Mouse (Mus musculus) kidney, adult 2 months (tissue): ENCODE measurements around the gene Rad9a.

Source experiments
- CTCF ChIP-seq: fragments of 200-500 bp; conservative IDR thresholded peaks from 2 replicates; pipeline ENCODE4 v1.5.1; 2011; ENCODE audit warnings: low read depth, mild to moderate bottlenecking, control low read depth, low read length, moderate library complexity, mixed read lengths; ENCODE audit not compliant: insufficient read depth, insufficient read length
- POLR2A ChIP-seq: fragments of 200-500 bp; IDR thresholded peaks from one replicate; pipeline ENCODE4 v1.6.1; 2011; ENCODE audit warnings: low read depth, low read length, control low read depth

DNA sequence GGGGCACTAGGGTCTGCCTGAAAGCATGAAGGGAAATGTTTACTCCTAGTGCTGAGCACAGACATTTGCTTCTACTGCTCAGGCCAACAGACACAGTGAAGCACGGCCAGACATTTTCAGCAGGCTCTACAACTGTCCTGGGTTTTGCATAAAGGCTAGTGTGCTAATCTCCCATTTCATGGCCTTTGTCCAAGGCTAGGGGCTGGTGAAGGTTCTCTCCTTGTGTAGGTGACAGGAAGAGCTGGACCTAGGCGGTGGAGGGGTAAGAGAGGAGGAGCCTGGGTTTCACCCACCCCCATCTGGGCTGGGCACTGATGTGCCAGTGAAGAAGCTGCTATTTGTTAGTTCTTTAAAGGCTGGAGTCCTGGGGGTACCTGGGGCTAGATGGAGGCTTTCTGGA, 36.7 kb downstream of the Rad9a start:
- TF ChIP-seq POLR2A (no peak), CTCF (no peak)
